Mouse (Mus musculus) forelimb bud, embryonic 11.5 days (tissue): ENCODE measurements around the gene Abcg1.

Source experiments
- DNase-seq: peaks from one replicate; pipeline ENCODE4 v3.0.0-alpha.2; 2012; ENCODE audit warnings: low read depth, low spot score

Abcg1 gene

GRCm38 (mm10) chr17:31129452-31129851 lies 72.0 kb downstream of the Abcg1 start, which contains the start of gene Tff3:
Tff3 (minus strand) TSS chr17:31129646.
- peak; percentile 17 for DNase-seq

- DNase-seq: no peak
Measured at GRCm38 (mm10) chr17:31131269-31131821, 73.9 kb downstream of the Abcg1 start.

- no peak for DNase-seq
Measured at GRCm38 (mm10) chr17:31133776-31134175, 76.3 kb downstream of the Abcg1 start.

- DNase-seq: no peak
Measured at GRCm38 (mm10) chr17:31134913-31135312, 77.4 kb downstream of the Abcg1 start.

- DNase-seq: no peak
Measured at GRCm38 (mm10) chr17:31136291-31136690, 78.8 kb downstream of the Abcg1 start.

- DNase-seq: no peak
Measured at GRCm38 (mm10) chr17:31136821-31137220, 79.3 kb downstream of the Abcg1 start.

- DNase-seq: peak; percentile 67
Measured at GRCm38 (mm10) chr17:31138398-31138797, 80.9 kb downstream of the Abcg1 start.

- DNase-seq: no peak
Measured at GRCm38 (mm10) chr17:31142116-31142515, 84.6 kb downstream of the Abcg1 start.

- DNase-seq: no peak
Measured at GRCm38 (mm10) chr17:31144040-31145037, 86.9 kb downstream of the Abcg1 start, which contains the start of gene Tff2. Tff2 (minus strand) TSS chr17:31144282.

GRCm38 (mm10) chr17:31145998-31146397 lies 88.5 kb downstream of the Abcg1 start:
- DNase-seq: no peak

- no peak for DNase-seq
Measured at GRCm38 (mm10) chr17:31152512-31152911, 95.0 kb downstream of the Abcg1 start.

- no peak for DNase-seq
Measured at GRCm38 (mm10) chr17:31152966-31153499, 95.6 kb downstream of the Abcg1 start.

GRCm38 (mm10) chr17:31153785-31154184 lies 96.3 kb downstream of the Abcg1 start:
- DNase-seq: no peak

- DNase-seq: no peak
Measured at GRCm38 (mm10) chr17:31157921-31158320, 100.4 kb downstream of the Abcg1 start.

- no peak for DNase-seq
Measured at GRCm38 (mm10) chr17:31160291-31160690, 102.8 kb downstream of the Abcg1 start.

GRCm38 (mm10) chr17:31162607-31163006 lies 105.1 kb downstream of the Abcg1 start:
- DNase-seq: no peak

- no peak for DNase-seq
Measured at GRCm38 (mm10) chr17:31163821-31164220, 106.3 kb downstream of the Abcg1 start.

- DNase-seq: no peak
Measured at GRCm38 (mm10) chr17:31165127-31165526, 107.7 kb downstream of the Abcg1 start, which contains the start of gene Tff1. Tff1 (minus strand) TSS chr17:31165277.
